Mouse (Mus musculus) mesoderm, embryonic 11.5 days (tissue): Measurements from ENCODE around the gene Ftsj1.

Source experiments
- DNase-seq: peaks from one replicate; pipeline ENCODE4 v3.0.0-alpha.2; 2012; ENCODE audit warnings: low read depth, low spot score

Gene Ftsj1

DNA sequence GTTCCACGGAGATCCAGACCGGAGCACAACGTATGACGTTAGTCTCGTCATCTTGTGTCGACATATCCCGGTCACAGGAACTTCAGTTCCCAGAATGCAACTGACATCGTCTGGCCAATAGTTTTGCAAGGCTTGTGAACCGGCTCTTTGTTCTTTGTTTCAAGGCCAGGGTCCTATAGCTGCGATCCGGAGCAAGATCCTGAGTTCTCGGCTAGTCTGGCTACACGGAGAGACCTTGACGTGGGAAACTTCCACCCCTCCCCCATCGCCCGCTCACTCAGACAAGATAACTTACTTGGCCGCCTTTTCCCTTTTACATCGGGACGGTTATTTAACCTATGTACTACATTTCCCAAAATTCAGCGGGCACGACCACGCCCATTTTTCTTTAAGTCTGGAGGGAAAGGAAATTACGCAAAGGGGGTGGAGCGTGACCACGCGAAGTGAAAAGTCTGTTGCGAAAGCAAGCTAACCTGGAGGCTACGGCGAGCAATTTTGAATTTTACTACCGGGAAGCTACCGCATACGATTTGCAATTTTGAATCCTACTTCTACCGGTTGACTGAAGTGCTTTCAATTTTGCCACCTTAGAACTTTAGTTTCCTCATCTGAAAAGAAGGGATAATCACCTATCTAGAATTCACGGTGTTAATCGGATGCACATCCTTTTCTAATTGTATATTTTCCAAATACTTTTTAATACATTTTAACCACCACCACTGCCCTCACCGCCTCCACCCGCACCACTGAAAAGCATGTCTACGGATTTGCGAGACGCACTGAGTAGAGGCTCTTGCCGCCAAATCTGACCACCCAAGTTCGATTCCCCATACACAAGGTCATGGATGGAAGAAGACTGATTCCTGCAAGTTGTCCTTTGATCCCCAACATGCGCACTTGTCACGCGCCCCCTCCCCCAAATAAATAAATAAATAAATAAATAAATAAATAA is at the start of gene Ftsj1:
TSS of gene Ftsj1 (minus strand) at position 73 of the 952 bp plus-strand sequence.
- DNase-seq = peak; percentile 87

GRCm38 (mm10) chrX:8288621-8289020 is 36.4 kb upstream of the Ftsj1 start:
- no peak for DNase-seq

DNA sequence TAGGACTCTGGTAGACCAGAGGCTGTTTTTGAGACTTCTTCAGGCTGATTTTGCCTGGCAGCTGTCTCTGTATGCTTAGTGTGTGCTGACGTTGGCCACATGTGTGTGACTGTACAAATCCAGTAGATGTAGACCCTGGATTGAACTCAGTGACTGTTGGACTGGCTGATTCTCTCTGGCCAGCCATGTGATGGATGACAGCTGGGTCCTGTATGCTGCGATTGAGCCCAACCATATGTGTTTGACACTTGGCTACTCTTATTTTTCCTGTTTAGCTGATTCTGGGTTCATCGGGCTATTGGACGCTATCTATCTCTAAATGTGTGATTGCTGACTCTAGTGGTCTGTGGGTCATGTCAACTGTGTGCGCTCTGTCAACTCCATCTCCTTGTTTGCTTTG is 21.9 kb upstream of the Ftsj1 start:
- DNase-seq = no peak

- DNase-seq = no peak
These were observed 19.8 kb upstream of the Ftsj1 start for GRCm38 (mm10) chrX:8272000-8272399.

- DNase-seq = no peak
These were observed 19.0 kb upstream of the Ftsj1 start, which contains the start of gene Slc38a5 for GRCm38 (mm10) chrX:8271083-8271820. Gene Slc38a5 (plus strand): TSS chrX:8271133.

DNA sequence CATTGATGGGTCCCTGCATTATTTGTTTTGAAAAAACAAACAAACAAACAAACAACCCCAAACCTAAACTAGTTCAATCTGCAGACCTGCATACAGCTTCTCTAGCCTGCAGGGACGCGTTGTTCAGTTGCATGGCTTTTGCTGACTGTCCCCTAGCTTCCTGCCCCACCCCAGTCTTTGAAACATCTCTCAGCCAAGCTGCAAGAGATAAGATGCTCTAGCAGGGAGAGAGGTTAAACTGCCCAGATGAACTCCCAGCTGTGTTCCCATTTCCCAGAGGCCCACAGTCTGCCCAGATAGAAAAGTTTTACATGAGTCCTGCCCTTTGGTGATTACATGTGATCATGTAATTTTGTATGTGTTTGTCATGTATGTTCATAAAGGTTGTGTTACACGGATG is 12.0 kb upstream of the Ftsj1 start:
- no peak for DNase-seq

GRCm38 (mm10) chrX:8263156-8263804 is 11.1 kb upstream of the Ftsj1 start:
- DNase-seq = no peak

- DNase-seq = no peak
These were observed 7.3 kb upstream of the Ftsj1 start for GRCm38 (mm10) chrX:8259478-8259877.

- DNase-seq = no peak
These were observed 3.6 kb upstream of the Ftsj1 start for GRCm38 (mm10) chrX:8255807-8256206.

- no peak for DNase-seq
These were observed 1.5 kb upstream of the Ftsj1 start for GRCm38 (mm10) chrX:8253711-8254110.

DNA sequence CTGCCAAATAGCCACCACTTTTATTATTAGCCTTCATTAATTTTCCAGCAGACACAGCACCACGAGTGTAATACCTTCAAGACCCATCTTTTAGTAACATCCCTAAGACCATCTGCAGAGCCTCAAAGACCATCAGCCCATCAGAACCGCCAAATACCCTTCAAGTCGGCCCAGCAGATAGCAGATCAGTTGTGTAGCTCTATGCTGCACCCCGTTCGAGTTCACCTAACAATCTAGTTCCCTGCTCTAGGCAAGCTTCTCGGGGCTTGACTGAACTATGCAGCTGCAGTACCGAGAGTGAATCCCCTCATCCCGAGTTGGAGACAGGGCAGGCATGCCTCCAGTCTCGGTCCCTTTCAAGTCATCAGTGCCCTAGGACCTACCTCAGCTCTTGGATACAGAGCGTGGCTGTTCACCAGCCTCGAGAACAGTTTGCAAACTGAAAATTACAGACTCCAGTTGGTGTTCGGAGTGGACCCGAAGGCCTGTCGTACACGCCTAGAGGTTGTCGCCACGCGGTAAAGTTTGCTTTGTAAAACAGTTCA is 345 bp downstream of the Ftsj1 start:
- no peak for DNase-seq

GRCm38 (mm10) chrX:8248542-8249120 is 3.6 kb downstream of the Ftsj1 start:
- DNase-seq = no peak

DNA sequence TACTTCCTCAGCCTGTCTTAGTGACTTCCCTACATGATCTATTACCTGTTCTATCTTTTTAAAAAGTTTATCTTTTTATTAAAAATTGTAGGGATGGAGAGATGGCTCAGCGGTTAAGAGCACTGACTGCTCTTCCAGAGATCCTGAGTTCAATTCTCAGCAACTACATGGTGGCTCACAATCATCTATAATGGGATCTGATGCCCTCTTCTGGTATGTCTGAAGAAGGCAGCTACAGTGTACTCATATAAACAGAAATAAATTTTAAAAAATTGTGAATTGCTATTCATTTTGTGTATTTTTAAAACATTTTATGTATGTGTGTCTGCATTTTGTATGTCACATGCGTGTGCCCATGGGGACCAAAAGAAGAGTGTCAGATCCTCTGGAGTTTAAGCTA is 4.5 kb downstream of the Ftsj1 start:
- DNase-seq = no peak

DNA sequence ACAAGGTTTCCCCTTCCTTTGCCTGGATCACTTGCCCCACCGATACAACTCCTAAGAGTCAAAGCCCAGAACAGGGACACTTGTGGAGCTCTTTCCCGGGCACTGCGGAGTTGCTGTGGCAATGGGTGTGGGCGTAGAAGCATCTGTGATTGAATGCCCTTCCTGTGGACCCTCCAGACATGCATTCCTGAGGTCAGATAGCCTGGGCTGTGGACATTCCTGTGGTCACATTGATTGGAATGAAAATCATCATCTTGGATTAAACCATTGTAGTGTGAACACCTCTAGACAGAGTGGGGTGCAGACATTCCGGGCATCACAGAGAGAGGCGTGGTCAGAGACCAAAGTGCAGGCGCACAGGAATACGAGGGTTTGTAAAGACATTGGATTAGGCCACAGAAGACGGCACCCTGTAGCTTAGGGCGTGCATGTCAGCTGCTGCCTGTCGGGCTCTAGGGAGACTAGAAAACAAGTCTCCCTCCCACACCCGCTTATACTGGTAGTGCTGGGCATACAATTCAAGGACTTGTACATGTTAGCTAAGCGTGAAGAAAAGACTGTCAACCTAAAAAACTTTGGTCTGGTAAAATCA is 13.3 kb downstream of the Ftsj1 start:
- no peak for DNase-seq

GRCm38 (mm10) chrX:8236704-8237103 is 15.5 kb downstream of the Ftsj1 start:
- DNase-seq = no peak

DNA sequence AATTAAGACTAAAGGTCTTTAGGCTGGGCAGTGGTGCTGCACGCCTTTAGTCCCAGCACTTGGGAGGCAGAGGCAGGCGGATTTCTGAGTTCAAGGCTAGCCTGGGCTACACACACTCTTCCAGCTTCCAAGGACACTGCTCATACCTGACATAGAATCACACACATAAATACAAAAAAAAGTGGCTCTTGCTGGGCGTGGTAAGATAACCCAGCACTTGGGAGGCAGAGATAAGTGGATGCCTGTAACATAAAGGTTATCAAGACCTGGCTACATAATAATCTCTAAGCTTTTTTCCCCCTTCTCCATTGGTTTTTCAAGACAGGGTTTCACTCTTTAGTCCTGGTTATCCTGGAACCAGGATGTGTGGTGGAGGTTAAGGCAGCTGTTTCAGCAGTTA is 18.6 kb downstream of the Ftsj1 start:
- no peak for DNase-seq

GRCm38 (mm10) chrX:8230272-8230671 is 21.9 kb downstream of the Ftsj1 start:
- DNase-seq = no peak

GRCm38 (mm10) chrX:8223473-8223872 is 28.7 kb downstream of the Ftsj1 start:
- DNase-seq = no peak

DNA sequence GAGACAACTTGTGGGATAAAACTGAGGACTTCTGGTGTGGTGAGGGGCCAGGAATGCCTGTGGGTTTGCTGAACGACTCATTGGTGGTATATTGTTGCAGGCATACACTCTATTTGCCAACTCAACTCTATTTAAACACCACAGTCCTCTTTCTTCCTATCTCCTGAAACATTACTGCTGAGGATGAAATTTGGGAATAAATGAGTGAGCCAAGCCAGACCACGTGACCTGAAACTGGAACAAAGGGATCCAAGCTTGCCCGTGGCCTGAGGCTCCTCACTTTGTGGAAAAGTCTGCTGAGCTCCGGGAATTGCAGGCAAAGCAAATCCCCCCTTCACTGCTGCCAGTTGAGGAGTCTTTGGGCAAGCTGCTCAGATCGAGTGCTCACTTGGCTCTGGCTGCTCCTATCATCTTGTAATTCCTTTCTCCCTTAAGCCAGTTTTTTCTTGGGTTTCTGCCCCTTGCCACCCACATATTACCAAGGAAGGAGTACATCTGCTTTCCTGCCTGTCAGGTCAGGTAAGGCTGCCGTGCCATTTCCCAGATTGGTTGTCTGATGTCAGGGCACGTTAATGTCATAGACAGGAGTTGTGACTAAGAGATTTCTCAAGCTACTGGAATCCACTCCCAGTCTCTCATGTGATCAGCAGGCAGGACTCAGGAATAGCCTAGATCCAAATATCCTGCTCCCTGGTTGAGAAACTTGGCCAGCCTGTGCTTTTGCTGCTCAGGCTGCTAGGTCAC is 29.4 kb downstream of the Ftsj1 start:
- no peak for DNase-seq

DNA sequence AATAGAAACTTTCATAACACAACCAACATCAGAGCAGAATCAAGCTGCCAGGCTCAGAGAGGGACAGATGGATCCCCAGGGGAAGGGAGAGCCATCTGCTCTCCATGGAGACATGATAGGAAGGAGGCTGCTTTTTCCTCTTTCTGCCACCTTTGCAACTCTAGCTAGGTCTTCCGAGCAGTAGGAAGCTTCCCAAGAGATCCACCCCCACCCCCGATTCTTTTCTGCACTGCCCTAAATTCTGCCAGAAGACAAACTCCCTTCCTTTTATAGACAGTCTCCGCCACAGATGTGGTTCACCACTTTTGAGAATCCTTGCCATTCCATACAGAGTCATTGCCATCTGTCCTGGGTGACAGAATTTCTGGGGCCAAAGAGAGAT is 29.9 kb downstream of the Ftsj1 start:
- DNase-seq = no peak
